Mouse (Mus musculus): ENCODE measurements around the gene Tspan13.

The Tspan13 gene

DNA sequence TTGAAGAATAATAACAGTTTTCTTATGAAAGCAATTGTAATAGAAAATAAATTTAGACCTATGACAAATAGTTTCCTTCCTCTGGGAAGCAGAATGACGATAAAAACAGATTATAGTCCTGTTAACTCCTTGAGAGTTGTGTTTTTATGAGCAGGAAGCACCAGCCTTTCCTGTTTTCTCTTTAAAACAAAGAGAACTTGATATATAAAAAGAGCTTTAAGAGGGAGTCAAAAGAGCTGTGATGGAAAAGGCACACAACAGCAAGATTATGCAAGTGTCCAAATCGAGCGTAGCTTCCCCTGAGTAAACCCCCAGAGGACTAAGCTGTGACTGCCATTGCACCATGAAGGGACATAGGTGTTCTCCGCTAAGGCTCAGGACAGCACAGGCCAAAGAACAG, 9.9 kb downstream of the Tspan13 start:
- in situ Hi-C loops (cut with MboI, MseI) = no loop called here

DNA sequence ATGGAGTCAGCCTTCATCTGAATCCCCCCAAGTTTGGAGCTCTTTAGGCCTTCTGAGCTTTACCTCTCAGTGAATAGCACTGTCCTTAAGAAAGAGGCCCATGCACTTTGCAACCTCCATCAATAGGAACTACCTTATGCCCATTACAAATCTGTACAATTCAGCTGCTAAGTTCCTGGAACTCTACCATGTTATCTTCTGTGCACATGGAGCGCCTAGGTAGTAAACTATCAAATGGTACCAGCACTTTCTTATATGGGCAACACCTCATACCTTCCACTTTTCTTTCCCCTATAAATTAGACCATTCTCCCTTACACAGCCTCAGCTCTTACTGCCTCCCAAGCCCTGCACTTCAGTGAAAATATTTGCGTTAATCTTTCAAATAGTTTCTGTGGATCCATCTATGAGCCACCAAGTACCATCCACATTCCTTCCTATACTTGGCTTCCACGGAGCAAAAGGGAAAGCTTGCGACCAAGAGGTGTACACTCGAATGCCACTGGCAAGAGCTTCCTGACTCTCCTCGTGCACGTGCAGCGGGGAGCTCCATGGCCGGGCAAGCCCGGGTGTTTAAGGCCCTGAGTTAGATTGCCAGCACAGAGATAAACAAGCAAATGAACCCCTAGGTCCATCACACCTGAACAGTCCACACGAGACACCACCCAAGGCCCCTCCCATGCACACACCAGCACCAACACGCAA, 11.5 kb downstream of the Tspan13 start:
- in situ Hi-C loops (cut with MboI, MseI) = no loop called here

DNA sequence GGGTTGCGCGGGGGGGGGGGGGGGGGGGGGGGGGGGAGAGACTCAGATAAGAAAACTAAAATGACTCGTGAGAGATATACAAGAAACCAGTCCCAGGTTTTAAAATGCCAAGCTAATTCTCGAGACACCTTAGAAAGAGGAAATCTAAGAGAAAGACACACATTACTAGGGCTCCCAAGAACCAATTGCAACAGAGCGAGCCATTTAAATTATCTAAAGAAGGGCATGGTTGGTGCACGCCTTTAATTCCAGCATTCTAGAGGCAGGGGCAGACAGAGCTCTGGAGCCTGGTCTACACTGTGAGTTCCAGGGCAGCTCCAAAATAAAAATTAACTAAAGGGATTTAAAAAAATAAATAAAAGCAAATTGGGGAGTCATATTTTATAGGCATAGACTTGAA, 12.6 kb downstream of the Tspan13 start:
- in situ Hi-C loops (cut with MboI, MseI) = no loop called here

DNA sequence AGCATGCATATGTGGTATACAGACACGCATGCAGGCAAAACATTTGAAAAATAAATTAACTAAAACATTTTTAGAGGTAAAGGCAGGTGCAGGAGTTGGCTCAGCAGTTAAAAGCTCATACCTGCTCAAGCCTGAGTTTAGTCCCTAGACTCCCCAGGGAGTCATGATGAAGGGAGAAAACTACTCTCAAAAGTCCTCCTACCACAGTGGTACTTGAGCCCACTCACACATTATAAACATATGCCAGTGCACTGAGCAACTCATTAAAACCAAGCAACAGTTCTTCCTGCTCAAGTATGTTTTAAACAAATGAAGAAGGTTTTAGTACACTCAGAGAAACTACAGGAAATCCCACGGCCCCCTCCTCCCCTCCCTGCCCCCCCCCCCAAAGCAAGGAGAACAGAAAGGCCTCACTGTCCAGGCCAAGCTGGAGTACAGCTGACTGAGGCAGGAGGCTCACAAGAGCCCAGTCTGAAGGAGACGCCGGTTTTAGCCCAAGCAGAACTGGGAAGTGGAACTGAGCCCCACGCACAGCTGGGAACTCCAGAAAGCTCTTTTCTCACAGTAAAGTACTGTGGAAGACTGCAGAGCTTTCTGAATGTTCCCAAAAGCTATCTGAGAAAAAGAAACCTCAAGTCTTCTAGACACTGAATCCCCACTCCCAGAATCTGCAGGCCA, 13.2 kb downstream of the Tspan13 start:
- in situ Hi-C loops (cut with MboI, MseI) = no loop called here

DNA sequence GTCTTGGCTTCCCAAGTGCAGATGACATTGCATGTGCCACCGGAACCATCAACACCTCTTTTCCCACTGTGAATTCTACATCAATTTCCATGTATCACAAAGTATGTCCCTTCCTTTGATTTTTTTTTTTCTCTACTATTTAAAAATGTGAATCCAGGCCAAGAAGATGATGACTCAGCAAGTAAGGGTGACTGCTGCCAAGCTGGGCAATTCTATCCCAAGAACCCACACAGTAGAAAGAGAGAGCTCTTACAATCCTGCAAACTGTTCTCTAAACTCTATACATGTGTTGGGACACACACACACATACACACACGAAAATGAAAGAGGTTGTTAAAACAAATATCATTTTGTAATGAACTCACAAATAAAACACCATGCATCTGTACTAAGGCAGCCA, 15.1 kb downstream of the Tspan13 start:
- in situ Hi-C loops (cut with MboI, MseI) = no loop called here

DNA sequence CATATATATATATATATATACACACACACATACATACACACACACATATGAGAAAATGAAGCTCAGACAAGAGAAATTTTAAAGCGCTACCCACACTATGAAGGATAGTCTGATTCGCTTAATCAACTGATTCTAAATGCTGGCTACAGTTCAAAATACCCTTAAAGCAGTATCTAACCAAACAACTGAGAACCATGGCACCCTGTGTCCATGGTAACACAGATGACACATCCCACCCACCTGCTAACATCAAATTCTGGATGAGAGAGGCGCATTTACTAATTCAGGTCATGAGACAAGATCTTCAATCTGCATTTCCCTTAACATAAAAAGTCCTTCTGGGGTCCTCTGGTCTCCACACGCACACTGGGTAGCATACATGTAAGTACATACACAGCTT, 16.2 kb downstream of the Tspan13 start:
- in situ Hi-C loops (cut with MboI, MseI) = no loop called here

DNA sequence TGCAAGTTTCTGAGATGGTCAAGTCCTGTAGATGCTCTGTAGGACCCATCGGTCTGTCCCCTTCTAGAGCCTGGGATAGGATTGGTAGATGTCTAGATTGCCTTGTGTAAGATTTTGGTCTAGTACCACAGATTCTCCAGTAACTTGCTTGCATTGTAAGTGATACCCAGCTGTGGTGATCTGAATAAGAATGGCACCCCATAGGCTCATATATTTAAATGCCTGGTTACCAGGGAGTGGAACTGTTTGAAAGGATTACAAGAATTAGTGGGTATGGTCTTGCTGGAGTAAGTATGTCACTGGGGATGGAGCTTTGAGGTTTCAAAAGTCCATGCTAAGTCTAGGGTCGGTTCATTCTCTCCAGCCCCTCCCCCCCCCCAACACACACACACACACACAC, 21.6 kb downstream of the Tspan13 start:
- in situ Hi-C loops (cut with MboI, MseI) = no loop called here

DNA sequence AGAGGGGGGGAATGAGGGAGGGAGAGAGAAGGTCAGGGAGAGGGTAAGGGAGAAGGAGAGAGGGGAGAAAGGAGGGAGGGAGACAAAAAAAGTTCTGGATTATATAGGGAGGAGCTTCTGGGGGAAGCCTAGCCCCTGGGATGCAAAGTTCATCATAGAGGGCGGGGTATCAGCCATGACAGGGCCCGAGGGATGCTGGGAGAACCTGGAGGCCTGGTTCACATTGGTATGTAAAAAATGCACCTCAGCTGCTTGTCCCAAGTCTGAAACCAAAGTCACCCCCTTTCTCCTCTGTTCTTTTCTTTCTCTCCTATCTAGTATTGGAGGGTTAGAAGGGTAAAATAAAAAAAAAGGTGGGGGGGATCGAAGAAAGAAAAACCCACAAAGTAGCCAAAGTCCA, 22.2 kb downstream of the Tspan13 start:
- in situ Hi-C loops (cut with MboI, MseI) = no loop called here

DNA sequence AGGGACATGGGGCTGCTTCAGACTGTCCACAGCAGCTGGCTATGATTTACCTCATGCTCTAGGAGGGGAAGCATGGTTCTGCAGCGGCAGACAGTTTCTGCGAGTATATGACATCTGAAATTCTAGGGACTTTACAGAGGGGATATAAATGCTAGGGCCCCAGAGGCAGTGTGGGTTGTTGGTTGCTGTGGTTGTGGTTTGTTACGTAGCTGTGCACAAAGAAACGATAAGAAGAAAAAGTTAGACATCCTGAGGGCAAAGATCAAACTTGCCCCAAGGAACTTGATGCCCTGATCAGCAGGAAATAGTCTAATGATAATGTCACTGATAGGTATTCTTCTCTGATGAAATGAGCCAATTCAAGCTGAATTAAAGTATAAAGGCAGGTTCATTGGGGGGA, 22.7 kb downstream of the Tspan13 start:
- in situ Hi-C loops (cut with MboI, MseI) = no loop called here

DNA sequence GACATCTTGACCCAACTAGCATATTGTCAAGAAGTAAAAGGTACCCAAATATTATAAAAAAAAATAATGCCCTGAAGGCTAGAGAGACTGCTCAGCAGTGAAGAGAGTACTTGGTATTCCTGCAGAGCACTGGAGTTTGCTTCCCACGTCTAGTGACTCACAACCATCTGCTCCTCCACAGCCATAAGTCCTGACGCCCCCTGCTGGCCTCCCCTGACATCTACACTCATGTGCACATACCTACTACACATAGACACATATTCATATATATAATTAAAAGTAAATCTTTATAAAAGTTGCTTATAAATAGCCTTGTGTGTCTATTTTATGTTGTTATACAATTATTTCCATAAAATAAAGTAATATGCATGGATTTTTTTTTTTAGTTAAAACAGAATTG, 24.5 kb downstream of the Tspan13 start:
- in situ Hi-C loops (cut with MboI, MseI) = no loop called here

DNA sequence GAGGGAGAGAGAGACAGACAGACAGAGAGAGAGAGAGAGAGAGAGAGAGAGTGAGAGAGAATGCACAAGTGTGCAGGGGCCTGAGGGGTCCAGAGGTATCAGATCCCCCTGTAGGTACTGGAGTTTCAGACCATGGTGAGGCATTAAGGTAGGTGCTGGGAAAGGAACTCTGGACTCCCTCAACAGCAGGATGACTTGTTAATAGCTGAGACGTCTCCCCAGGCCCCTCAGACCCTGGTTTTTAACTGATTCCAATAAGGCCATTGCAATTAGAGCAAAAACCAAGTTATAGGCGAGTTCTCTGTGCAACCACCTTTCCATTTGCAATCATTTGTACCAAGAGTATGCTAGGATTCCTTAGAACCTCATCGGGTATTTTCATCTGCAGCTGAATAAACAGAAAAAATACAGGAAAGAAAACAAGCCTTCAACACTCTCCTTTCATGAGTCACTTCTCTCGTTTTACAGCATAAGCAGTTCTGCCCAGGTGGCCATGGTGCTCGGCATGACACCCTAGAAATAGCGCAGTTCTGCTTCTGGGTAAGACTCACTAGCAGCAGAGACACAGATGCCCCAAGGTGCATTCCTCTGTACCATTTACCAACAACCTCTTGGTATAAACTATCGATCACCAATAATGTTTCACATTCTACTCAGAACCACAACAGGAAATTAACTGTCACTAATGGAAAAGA, 28.9 kb downstream of the Tspan13 start:
- in situ Hi-C loops (cut with MboI, MseI) = no loop called here

DNA sequence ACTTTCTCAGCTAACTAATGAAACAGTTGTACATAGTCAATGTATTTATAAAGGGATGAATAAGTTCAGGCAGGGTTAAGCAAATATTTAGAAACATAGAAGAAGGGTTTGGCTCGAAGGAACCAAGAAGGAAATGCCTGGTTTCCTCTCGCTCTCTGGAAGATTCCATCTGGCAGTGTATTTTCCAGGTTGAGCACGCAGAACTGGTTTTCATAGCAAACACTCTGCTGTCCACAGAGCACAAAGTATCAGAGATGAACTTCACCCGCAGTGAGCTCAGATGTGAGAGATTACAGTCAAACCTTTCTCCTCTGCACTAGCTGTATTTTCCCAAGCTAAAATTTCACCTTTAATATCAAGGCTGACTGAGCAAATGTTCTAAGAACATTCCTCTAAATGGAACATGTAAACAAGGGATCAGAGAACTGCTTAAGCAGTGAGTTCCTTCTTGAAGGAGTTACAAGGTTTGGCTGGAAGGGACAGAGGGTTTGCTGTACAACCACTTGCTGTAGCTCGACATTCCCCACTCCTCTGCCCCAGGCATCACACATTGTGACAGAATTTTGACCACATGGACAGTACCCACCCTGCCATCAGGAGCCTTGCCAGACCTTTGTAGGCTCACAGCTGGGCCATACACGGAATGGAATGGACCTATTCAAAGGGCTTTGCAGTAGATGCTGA, 33.8 kb downstream of the Tspan13 start:
- in situ Hi-C loops (cut with MboI, MseI) = no loop called here

DNA sequence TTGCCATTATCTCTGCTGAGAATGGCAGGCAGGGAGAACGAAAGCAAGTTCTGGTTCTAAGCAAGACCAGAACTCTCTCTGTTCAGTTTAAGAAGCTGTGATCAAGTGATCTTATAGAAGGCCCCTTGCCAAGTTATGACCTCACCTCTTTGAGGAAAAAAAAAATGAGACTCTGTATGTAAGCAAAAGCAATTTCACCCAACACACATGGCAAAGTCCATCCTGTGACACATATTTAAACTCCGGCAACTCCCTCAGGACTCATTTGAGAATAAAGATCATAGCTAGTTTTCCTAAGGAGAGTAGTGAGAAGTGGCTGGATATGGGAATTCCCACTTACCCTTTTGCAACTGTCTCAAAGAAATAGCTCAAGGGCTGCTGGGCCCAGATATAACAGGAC, 34.7 kb downstream of the Tspan13 start:
- in situ Hi-C loops (cut with MboI, MseI) = no loop called here

DNA sequence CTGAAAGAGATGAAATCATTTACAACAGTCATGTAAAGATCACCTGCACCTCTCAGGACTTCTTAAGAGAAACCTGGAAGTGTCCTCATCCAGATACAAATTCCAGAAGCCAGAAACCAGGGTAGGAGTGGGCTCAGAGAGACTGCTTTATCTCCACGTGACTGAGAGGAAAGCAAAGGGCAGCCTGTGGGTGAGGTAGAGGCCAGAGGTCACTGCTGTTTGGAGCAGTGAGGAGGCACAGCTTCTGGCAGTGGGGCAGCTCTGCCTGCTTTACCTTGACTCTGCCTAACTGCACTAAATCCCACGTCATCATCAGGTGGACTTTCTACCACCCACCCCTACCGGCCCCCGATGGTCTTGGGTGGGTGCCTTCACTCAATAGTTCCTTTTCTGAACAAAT, 37.6 kb downstream of the Tspan13 start:
- in situ Hi-C loops (cut with MboI, MseI) = no loop called here

DNA sequence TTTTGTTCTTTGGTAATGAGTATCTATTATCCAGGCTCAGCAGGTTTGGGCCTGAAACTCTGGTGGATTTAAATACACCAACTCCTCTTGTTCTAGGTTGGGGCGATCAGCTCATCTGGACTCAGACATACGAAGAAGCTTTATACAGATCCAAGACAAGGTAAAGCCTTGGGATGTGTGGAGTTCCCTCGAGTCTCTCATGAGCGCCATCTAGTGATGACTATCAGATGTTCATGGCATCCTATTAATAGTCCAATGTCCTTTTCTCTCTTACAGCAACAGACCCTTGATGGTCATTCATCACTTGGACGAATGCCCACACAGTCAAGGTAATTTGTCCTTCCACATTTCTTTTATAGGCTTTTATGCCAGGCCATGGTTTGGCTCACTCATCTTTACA, 46.5 kb downstream of the Tspan13 start:
- in situ Hi-C loops (cut with MboI, MseI) = no loop called here

DNA sequence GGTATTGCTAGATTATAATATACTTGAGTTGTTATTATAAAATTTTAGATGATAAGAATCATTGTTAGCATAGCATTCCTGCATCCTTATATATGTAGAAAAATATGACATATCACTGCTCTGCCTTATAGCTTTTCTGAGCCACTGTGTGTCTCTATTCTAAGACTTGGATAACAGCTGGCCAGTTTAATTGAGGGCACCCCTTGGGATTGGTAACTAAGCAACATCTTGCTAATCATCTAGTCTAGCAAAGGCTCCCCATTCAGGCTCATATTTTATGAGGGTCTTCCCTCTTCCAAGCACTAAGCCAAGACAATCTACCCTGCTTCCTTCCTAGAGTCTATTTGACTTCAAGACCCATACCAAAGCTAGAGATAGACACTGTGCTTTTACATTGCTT, 48.2 kb downstream of the Tspan13 start:
- in situ Hi-C loops (cut with MboI, MseI) = no loop called here

DNA sequence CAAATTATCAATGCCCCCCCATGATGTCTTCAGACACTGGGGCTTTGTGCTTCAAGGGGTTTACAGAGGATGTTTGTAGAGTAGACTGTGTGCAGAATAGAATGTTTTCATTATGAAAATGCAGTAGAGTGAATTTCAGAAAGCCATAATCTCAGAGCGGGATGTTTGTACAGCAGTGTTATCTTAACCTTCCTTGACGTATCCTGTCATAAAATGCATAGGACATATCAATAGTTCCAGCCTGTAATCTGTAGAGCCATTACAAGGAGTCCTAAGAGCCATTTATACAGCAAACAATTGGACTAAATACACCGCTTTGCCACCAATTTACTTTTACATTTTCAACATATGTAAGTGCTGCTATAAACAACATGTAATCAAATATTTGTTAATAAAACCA, 48.7 kb downstream of the Tspan13 start:
- in situ Hi-C loops (cut with MboI, MseI) = no loop called here

DNA sequence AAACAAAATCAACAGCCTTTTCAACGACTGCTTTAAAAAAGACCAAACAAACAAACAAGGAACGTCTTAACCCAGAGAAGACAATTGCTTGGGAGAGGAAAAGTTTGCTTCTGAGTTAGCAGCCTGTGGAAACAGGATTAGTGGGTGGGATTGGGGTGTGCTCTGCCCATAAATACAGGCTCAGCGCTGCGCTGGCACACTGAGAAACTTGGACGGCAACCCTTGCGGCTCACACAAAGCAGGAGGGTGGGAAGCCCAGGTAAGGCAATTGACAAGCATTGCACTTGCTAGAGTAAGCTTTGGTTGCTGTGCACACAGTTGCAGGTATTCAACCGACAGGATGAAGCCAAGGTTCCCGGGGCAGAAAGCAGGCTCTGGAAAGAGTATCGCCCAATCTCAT, 49.6 kb downstream of the Tspan13 start, which contains the start of gene Agr2:
Gene Agr2 (plus strand): TSS at position 197 of the 400 bp plus-strand sequence.
- in situ Hi-C loops (cut with MboI, MseI) = no loop called here

DNA sequence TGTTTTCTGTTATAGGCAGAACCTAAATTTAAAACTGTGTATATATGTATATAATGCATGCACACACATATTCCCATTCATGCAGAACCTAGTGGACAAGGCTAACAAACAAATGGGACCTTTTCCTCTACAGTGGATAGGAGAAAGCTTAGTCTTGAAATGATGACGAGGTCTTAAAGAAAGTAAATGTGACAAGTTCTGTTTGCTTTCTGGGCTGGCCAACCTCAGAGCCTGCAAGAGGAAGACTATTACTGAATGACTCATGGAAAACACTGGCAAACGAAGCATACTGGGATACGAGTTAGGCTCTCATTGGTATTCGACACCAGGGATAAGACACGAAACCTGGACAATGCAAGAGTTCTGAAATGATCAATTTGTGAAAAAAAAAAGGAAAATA, 57.6 kb downstream of the Tspan13 start:
- in situ Hi-C loops (cut with MboI, MseI) = loop anchor here (5.0 kb wide), 1 partner anchor 677 kb away; no protein-coding TSS in a partner anchor

DNA sequence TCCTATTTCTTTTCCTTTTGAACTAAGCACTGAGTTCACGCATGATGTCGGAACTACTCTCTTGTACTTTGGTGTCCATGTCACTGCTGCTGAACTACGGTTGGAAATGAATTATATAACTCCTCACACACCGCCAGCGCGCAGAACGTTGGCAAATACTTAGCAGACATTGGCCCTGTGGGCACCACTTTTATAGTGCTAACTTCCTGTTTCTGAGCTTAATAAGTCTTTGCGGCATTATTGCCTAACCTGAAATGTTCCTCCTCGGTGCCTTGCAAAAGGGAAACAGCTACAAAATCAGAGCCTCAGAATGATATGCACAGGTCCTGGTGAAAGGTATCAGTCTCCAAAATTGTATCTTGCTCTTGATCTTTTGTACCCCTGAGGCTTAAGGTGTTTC, 58.8 kb downstream of the Tspan13 start:
- in situ Hi-C loops (cut with MboI, MseI) = no loop called here

DNA sequence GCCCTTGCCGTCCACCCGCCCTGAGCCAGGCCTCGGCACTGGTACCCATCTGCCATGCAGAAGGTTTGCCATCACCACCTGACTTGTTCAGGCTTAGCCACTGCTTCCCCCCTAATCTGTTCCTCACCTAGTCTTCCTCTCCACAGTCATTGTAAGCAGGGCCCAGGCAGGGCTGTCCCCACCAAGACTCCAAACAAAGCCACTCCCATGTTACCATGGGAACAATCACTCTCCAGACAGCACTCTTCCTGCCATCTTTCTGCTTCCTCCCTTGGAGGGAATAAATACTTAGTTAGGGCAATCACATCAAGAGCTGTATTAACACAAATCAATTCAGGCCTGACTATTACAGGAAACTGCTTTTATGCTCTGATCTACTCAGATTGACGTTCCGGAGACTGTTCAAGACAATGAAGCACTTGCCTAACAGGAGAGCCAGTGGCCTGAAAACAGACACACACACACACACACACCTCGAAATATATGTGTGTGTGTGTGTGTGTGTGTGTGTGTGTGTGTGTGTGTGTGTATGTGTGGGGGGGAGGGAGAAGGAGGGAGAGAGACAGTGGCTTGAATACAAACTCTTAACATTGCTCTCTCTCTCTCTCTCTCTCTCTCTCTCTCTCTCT, 60.5 kb downstream of the Tspan13 start:
- in situ Hi-C loops (cut with MboI, MseI) = no loop called here

DNA sequence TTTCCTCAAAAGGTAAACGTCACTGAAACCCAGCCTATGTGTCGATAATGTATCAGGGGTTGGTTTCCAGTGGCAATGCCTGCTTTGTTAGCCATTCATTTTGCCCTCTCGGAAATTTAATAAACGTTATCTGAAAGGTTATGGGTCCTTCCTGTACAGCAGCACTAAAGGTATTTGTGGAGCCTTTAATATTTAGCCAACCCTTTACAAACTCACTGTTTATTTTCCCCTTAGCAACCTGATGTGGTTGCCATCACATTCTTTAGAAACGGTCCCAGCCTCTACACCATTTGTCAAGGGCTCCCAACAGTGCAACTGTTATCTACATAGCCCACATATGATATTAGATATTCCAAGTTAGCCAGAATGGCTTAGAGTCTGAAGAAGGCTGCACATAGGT, 62.7 kb downstream of the Tspan13 start:
- in situ Hi-C loops (cut with MboI, MseI) = no loop called here

All from T-helper 1 cell (primary cell).